Mouse (Mus musculus) lung, adult 2 months (tissue): ENCODE results near the gene Git2.

Source experiments
- CTCF ChIP-seq: fragments of 200-500 bp; IDR thresholded peaks from 2 replicates; pipeline ENCODE4 v1.5.1; 2011; ENCODE audit warnings: mild to moderate bottlenecking, low read length, control low read depth; ENCODE audit not compliant: insufficient read depth
- POLR2A ChIP-seq: fragments of 200-500 bp; IDR thresholded peaks from 2 replicates; pipeline ENCODE4 v1.6.1; 2011; ENCODE audit warnings: low read depth, mild to moderate bottlenecking, control low read depth, low read length, borderline replicate concordance; ENCODE audit errors: extremely low read depth

DNA sequence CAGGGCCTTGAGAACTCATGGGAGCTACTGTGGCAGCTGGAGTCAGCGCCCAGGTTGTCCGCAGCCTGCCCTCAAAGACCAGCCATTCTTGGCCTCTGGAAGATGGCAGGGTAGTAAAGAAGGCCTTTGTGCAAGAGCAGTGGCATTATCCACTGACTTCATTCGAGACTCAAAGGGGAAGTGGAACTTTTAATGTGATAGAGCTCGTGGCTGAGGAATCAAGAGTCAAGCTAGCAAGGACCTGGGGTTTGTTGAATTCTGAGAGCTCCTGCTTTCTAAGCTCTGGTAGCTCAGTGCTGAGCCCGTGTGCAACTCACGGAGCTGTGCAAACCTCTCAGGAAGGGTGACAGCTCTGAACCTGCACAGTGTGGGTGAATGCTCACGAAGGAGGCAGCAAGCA, 5.6 kb upstream of the Git2 start:
- TF ChIP-seq CTCF = no peak
- TF ChIP-seq POLR2A = no peak
